Mouse (Mus musculus) hindbrain, embryonic 15.5 days (tissue): Measurements from ENCODE around the gene H2-T22. TPM values are rescaled to one million over a fixed set of nuclear protein-coding genes. Genes with fewer than 3 reads are reported as not detected.
"Not testable (repeated sequence)": the region's sequence is repeated elsewhere in the genome, so short reads cannot be mapped to it uniquely, and the experiment has no call there.

Experiments
- ATAC-seq: fragments of 200-750 bp; cut with Nextera tagmentation; 2 replicates; pipeline ENCODE4 v1.8.0; 2017; ENCODE audit warnings: low read depth, moderate number of reproducible peaks, moderate TSS enrichment; ENCODE audit not compliant: low FRiP score
- H3K27ac ChIP-seq: fragments of 300-500 bp; sonication (generic); replicated peaks from 2 replicates; pipeline ENCODE4 v1.5.1; 2015; ENCODE audit warnings: mild to moderate bottlenecking, inconsistent platforms
- H3K27me3 ChIP-seq: fragments of 300-500 bp; sonication (generic); 2 replicates; pipeline ENCODE4 v1.6.1; 2015; ENCODE audit warnings: control low read depth, inconsistent platforms
- H3K36me3 ChIP-seq: fragments of 300-500 bp; sonication (generic); 2 replicates; pipeline ENCODE4 v1.6.1; 2015; ENCODE audit warnings: control low read depth, inconsistent platforms
- H3K4me1 ChIP-seq: fragments of 300-500 bp; sonication (generic); replicated peaks from 2 replicates; pipeline ENCODE4 v1.6.1; 2015; ENCODE audit warnings: control low read depth, inconsistent platforms
- H3K4me2 ChIP-seq: fragments of 300-500 bp; sonication (generic); 2 replicates; pipeline ENCODE4 v1.6.1; 2015; ENCODE audit warnings: moderate library complexity, mild to moderate bottlenecking, inconsistent platforms
- H3K4me3 ChIP-seq: fragments of 300-500 bp; sonication (generic); 2 replicates; pipeline ENCODE4 v1.5.1; 2015; ENCODE audit warnings: mild to moderate bottlenecking, inconsistent platforms
- H3K9ac ChIP-seq: fragments of 300-500 bp; sonication (generic); 2 replicates; pipeline ENCODE4 v1.6.1; 2015; ENCODE audit warnings: inconsistent platforms
- H3K9me3 ChIP-seq: fragments of 300-500 bp; sonication (generic); 2 replicates; pipeline ENCODE4 v1.6.1; 2016; ENCODE audit warnings: control low read depth, inconsistent platforms
- WGBS: fragments of 180-500 bp; shearing (Covaris S2); methylation state at CpG from one replicate; pipeline ENCODE4 v1.1.7; 2015; 5-methylcytosine and 5-hydroxymethylcytosine counted together
- polyA plus RNA-seq: library from polyadenylated mRNA; unstranded; fragments of >200 nt; fragmentation: Nextera tagmentation; extraction: Ambion mirVana; gene quantifications from 2 replicates; pipeline ENCODE4 v1.2.1, GENCODE M21; 2015

H2-T22 gene
- polyA plus RNA-seq: 7.4 and 7.9 TPM in 2 replicates

- under 1% methylated on average over 12 of the region's 12 CpGs for whole genome bisulfite sequencing
- not testable (repeated sequence) for H3K27me3 ChIP-seq, H3K4me1 ChIP-seq, H3K36me3 ChIP-seq, H3K27ac ChIP-seq, H3K9me3 ChIP-seq
- H3K9ac ChIP-seq: peak within 1 kb of the TSS; percentile 25; the same call in 1 of the 2 replicates
- peak within 1 kb of the TSS; percentile 40 for H3K4me3 ChIP-seq
- peak within 1 kb of the TSS; percentile 81 for H3K4me2 ChIP-seq
- ATAC-seq: peak; percentile 95
Measured at GRCm38 (mm10) chr17:36042610-36043169, at the start of gene H2-T22, which contains the start of gene Gm6034. Gene H2-T22, minus strand, starts transcription at chr17:36042747. Gene Gm6034, plus strand, starts transcription at chr17:36042961.

- WGBS: no CpG with 5 or more reads among the region's 2 CpGs
- not testable (repeated sequence) for H3K9ac ChIP-seq, H3K27ac ChIP-seq, H3K4me1 ChIP-seq, H3K36me3 ChIP-seq, ATAC-seq, H3K4me2 ChIP-seq, H3K27me3 ChIP-seq, H3K4me3 ChIP-seq, H3K9me3 ChIP-seq
Measured at GRCm38 (mm10) chr17:36091933-36092332, 49.4 kb upstream of the H2-T22 start.

- H3K9me3 ChIP-seq, H3K4me3 ChIP-seq, H3K9ac ChIP-seq, ATAC-seq, H3K36me3 ChIP-seq, H3K4me2 ChIP-seq, H3K27ac ChIP-seq: not testable (repeated sequence)
- Histone ChIP-seq H3K4me1 (peaks cover 11% of the 10 kb centered on the region; the same call in 1 of the 2 replicates), H3K27me3 (peaks cover 22% of the 10 kb centered on the region)
- WGBS: 73% methylated on average over 1 of the region's 1 CpGs
Measured at GRCm38 (mm10) chr17:36085976-36086375, 43.4 kb upstream of the H2-T22 start.

GRCm38 (mm10) chr17:36083870-36084451 is 41.4 kb upstream of the H2-T22 start:
- H3K27ac ChIP-seq: no peak overlapping the region
- under 1% methylated on average over 42 of the region's 42 CpGs for WGBS
- H3K27me3 ChIP-seq: peaks cover 22% of the 10 kb centered on the region
- H3K36me3 ChIP-seq: no peaks in the 10 kb centered on the region
- H3K9ac ChIP-seq: peak overlapping the region; percentile 52
- ATAC-seq: peak; percentile 68
- peak overlapping the region; percentile 51 for H3K4me3 ChIP-seq
- H3K4me2 ChIP-seq: peak overlapping the region; percentile 95
- H3K9me3 ChIP-seq: no peaks in the 10 kb centered on the region
- H3K4me1 ChIP-seq: peaks cover 11% of the 10 kb centered on the region; the same call in 1 of the 2 replicates

GRCm38 (mm10) chr17:36083266-36083869 is 40.8 kb upstream of the H2-T22 start:
- peak; percentile 87 for ATAC-seq
- under 1% methylated on average over 46 of the region's 46 CpGs for WGBS
- no peak overlapping the region for H3K27ac ChIP-seq
- peaks cover 11% of the 10 kb centered on the region; the same call in 1 of the 2 replicates for H3K4me1 ChIP-seq
- peaks cover 22% of the 10 kb centered on the region for H3K27me3 ChIP-seq
- peak overlapping the region; percentile 51 for H3K4me3 ChIP-seq
- H3K36me3 ChIP-seq: no peaks in the 10 kb centered on the region
- H3K9ac ChIP-seq: peak overlapping the region; percentile 52
- H3K9me3 ChIP-seq: no peaks in the 10 kb centered on the region
- peak overlapping the region; percentile 95 for H3K4me2 ChIP-seq

GRCm38 (mm10) chr17:36082519-36083232 is 40.1 kb upstream of the H2-T22 start:
- H3K4me2 ChIP-seq: peak overlapping the region; percentile 95
- H3K4me1 ChIP-seq: peaks cover 11% of the 10 kb centered on the region; the same call in 1 of the 2 replicates
- not testable (repeated sequence) for H3K9me3 ChIP-seq, H3K27ac ChIP-seq, H3K36me3 ChIP-seq, ATAC-seq
- peaks cover 22% of the 10 kb centered on the region for H3K27me3 ChIP-seq
- WGBS: 30% methylated on average over 6 of the region's 6 CpGs
- peak overlapping the region; percentile 51 for H3K4me3 ChIP-seq
- peak overlapping the region; percentile 52; the same call in 1 of the 2 replicates for H3K9ac ChIP-seq

- Histone ChIP-seq H3K27me3 (peaks cover 22% of the 10 kb centered on the region), H3K4me1 (peaks cover 11% of the 10 kb centered on the region; the same call in 1 of the 2 replicates)
- not testable (repeated sequence) for ATAC-seq, H3K4me2 ChIP-seq, H3K4me3 ChIP-seq, H3K36me3 ChIP-seq, H3K27ac ChIP-seq, H3K9me3 ChIP-seq, H3K9ac ChIP-seq
Measured at GRCm38 (mm10) chr17:36081901-36082300, 39.4 kb upstream of the H2-T22 start.

- WGBS: 37% methylated on average over 2 of the region's 2 CpGs
Measured at GRCm38 (mm10) chr17:36060829-36061228, 18.3 kb upstream of the H2-T22 start.

GRCm38 (mm10) chr17:36058362-36058761 is 15.8 kb upstream of the H2-T22 start, which contains the start of gene Gm11127:
Gene Gm11127, minus strand, starts transcription at chr17:36058371.
- not testable (repeated sequence) for H3K27ac ChIP-seq, H3K9me3 ChIP-seq, H3K4me1 ChIP-seq, H3K4me2 ChIP-seq, ATAC-seq, H3K4me3 ChIP-seq, H3K27me3 ChIP-seq, H3K36me3 ChIP-seq, H3K9ac ChIP-seq
- 74% methylated on average over 1 of the region's 1 CpGs for WGBS

More at GRCm38 (mm10) chr17:36060829-36061228, 18.3 kb upstream of the H2-T22 start:
- no peaks in the 10 kb centered on the region for H3K9me3 ChIP-seq
- no peak overlapping the region for H3K4me2 ChIP-seq
- H3K36me3 ChIP-seq: no peaks in the 10 kb centered on the region
- H3K4me1 ChIP-seq: no peaks in the 10 kb centered on the region
- H3K27ac ChIP-seq: no peak overlapping the region
- no peak overlapping the region for H3K4me3 ChIP-seq
- no peak for ATAC-seq
- no peaks in the 10 kb centered on the region for H3K27me3 ChIP-seq
- no peak overlapping the region for H3K9ac ChIP-seq

GRCm38 (mm10) chr17:36057927-36058326 is 15.4 kb upstream of the H2-T22 start:
- H3K36me3 ChIP-seq, H3K4me2 ChIP-seq, H3K27ac ChIP-seq, ATAC-seq, H3K9me3 ChIP-seq, H3K4me1 ChIP-seq, H3K27me3 ChIP-seq, H3K9ac ChIP-seq, H3K4me3 ChIP-seq: not testable (repeated sequence)
- 90% methylated on average over 25 of the region's 25 CpGs for WGBS

- Histone ChIP-seq H3K4me1 (peaks cover 8% of the 10 kb centered on the region; the same call in 1 of the 2 replicates), H3K9me3 (no peaks in the 10 kb centered on the region), H3K4me2 (peak overlapping the region; percentile 81), H3K4me3 (peak overlapping the region; percentile 40; the same call in 1 of the 2 replicates), H3K27me3 (no peaks in the 10 kb centered on the region), H3K36me3 (no peaks in the 10 kb centered on the region), H3K27ac (no peak overlapping the region), H3K9ac (no peak overlapping the region)
- WGBS: 84% methylated on average over 3 of the region's 3 CpGs
- ATAC-seq: no peak
Measured at GRCm38 (mm10) chr17:36043286-36043685, 739 bp upstream of the H2-T22 start.
